Mouse (Mus musculus): ENCODE measurements at regions not wholly inside any gene's neighbourhood (a gene's known extent, or its start where the extent isn't known, plus 50 kb on each side); places are given as distances from the start of the nearest gene placed in this dataset.

- ATAC-seq = no peak
These were observed 674.2 kb downstream of the Rfpl4b start for GRCm38 (mm10) chr10:38147421-38147820.

GRCm38 (mm10) chr10:38139196-38139595, 682.4 kb downstream of the Rfpl4b start:
- no peak for ATAC-seq

GRCm38 (mm10) chr10:38121911-38122573, 699.5 kb downstream of the Rfpl4b start:
- ATAC-seq = no peak

GRCm38 (mm10) chr10:38118601-38119000, 703.0 kb downstream of the Rfpl4b start:
- no peak for ATAC-seq

GRCm38 (mm10) chr10:38116516-38116915, 705.1 kb downstream of the Rfpl4b start:
- no peak for ATAC-seq

- ATAC-seq = no peak
These were observed 707.4 kb downstream of the Rfpl4b start for GRCm38 (mm10) chr10:38114194-38114593.

GRCm38 (mm10) chr10:38108591-38108990, 713.0 kb downstream of the Rfpl4b start:
- ATAC-seq = no peak

GRCm38 (mm10) chr10:38103570-38103969, 718.0 kb downstream of the Rfpl4b start:
- ATAC-seq = no peak

- no peak for ATAC-seq
These were observed 743.1 kb downstream of the Rfpl4b start for GRCm38 (mm10) chr10:38078521-38078920.

GRCm38 (mm10) chr10:38072394-38072793, 749.2 kb downstream of the Rfpl4b start:
- no peak for ATAC-seq

GRCm38 (mm10) chr10:38059050-38059449, 762.5 kb downstream of the Rfpl4b start:
- no peak for ATAC-seq

GRCm38 (mm10) chr10:38010452-38010851, 811.1 kb downstream of the Rfpl4b start:
- no peak for ATAC-seq

GRCm38 (mm10) chr10:37995691-37996445, 825.7 kb downstream of the Rfpl4b start:
- no peak for ATAC-seq

GRCm38 (mm10) chr10:37988297-37989263, 833.0 kb downstream of the Rfpl4b start:
- ATAC-seq = no peak

- no peak for ATAC-seq
These were observed 840.3 kb upstream of the Marcks start for GRCm38 (mm10) chr10:37978899-37979539.

- no peak for ATAC-seq
These were observed 821.3 kb upstream of the Marcks start for GRCm38 (mm10) chr10:37960051-37960450.

- no peak for ATAC-seq
These were observed 776.1 kb upstream of the Marcks start for GRCm38 (mm10) chr10:37914780-37915179.

GRCm38 (mm10) chr10:37911669-37912068, 772.9 kb upstream of the Marcks start:
- no peak for ATAC-seq

GRCm38 (mm10) chr10:37908276-37908675, 769.6 kb upstream of the Marcks start:
- no peak for ATAC-seq

GRCm38 (mm10) chr10:37907731-37908130, 769.0 kb upstream of the Marcks start:
- ATAC-seq = no peak

GRCm38 (mm10) chr10:37887961-37888360, 749.2 kb upstream of the Marcks start:
- no peak for ATAC-seq

GRCm38 (mm10) chr10:37880841-37881240, 742.1 kb upstream of the Marcks start:
- ATAC-seq = no peak

- ATAC-seq = no peak
These were observed 735.2 kb upstream of the Marcks start for GRCm38 (mm10) chr10:37873925-37874324.
